Mouse (Mus musculus) spleen, adult 10 weeks (tissue): ENCODE data around the gene Magea4. TPM values are rescaled to one million over a fixed set of nuclear protein-coding genes. Genes with fewer than 3 reads are reported as not detected.

Experiments
- polyA plus RNA-seq: library from polyadenylated mRNA; stranded (reverse); fragments of 350-450 nt; fragmentation: Illumina TruSeq; extraction: RNeasy Lipid Tissue Mini Kit (QIAGEN cat#74804); gene quantifications from one replicate; pipeline ENCODE4 v1.2.3, GENCODE M21; 2015; ENCODE audit warnings: low replicate concordance; ENCODE audit not compliant: insufficient read depth

The Magea4 gene
- not detected for polyA plus RNA-seq

DNA sequence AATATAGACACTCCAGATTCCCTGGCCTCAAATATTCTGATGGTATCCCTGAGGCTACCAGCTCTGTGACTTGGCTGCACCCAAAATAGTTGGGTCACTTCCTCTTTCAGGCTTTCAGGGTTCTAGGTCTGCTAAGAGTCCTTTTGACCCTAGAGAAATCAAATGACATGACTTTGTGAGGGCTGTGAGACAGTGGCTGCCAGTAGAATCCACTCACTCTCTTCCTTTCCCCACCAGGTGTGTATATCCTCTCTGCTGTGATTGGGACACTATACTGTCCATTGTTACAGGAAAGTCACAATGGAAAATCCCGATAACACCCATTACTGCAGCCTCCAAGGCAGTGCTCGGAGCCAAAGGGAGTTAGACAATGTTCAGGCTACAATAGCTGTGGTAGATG lies at the start of gene Magea4:
TSS of gene Magea4 (plus strand) at position 301 of the 400 bp plus-strand sequence.

Other genes starting within 250 kb of the Magea4 start
- not detected for gene Fate1, start 249.0 kb upstream of the Magea4 start, polyA plus RNA-seq
- gene Cnga2, start 230.2 kb upstream of the Magea4 start, polyA plus RNA-seq = 0.07 TPM
- 1.7 TPM for gene Gabre, start 52.8 kb downstream of the Magea4 start, polyA plus RNA-seq
- gene Magea10, start 164.8 kb downstream of the Magea4 start, polyA plus RNA-seq = not detected